In genomic region chr14:79513951-79514350, GRCm38 (mm10) we compare ENCODE assay signal across 15 mouse cellular contexts. TPM values are rescaled to one million over a fixed set of nuclear protein-coding genes. Genes with fewer than 3 reads are reported as not detected.
A peak's percentile ranks its signal among the peaks of the same experiment; 100 is the strongest.
DNase-seq lines count a peak whose midpoint lies in the region; ATAC-seq and TF ChIP-seq lines count a peak whose summit lies in the region.
"Had no signal": no experiment of that assay in that cellular context is flagged by ENCODE, and none has a peak within 500 bp of the region (broad histone marks: within the 10 kb centered on the region; RNA-seq: fewer than 3 reads in every experiment).

No protein-coding gene starts in this region.

- H3K4me3 ChIP-seq in bone marrow, adult 2 months (replicated peaks; ENCODE audit: control insufficient read depth, low read depth, low read length) = no peak overlapping the region
- no peak overlapping the region for H3K4me3 ChIP-seq in stomach, postnatal 0 days (ENCODE audit: low read depth, low read length)
- no peak overlapping the region for H3K4me3 ChIP-seq in forebrain, embryonic 13.5 days
- H3K4me3 ChIP-seq: embryonic facial prominence, embryonic 12.5 days; limb, embryonic 15.5 days; midbrain, embryonic 13.5 days had no signal

- no peak for ATAC-seq in stomach, postnatal 0 days (ENCODE audit: low FRiP score, low TSS enrichment)
- ATAC-seq in forebrain, embryonic 13.5 days = no peak
- ATAC-seq: midbrain, embryonic 13.5 days had no signal

- WGBS in bone marrow, adult 2 months = 75% methylated on average over 2 of the region's 2 CpGs
- WGBS in stomach, postnatal 0 days = 83% methylated on average over 2 of the region's 2 CpGs
- WGBS in forebrain, embryonic 13.5 days = 73% methylated on average over 2 of the region's 2 CpGs

- TF ChIP-seq POLR2A in bone marrow, adult 2 months (IDR thresholded peaks at IDR 0.05; ENCODE audit: borderline replicate concordance, control insufficient read depth, low read depth, low read length) = no peak

- DNase-seq in heart, adult 11 months = peak; percentile 75
- no peak for DNase-seq in heart, postnatal 14 days
- DNase-seq in thymus, postnatal 14 days = peak; percentile 57
- no peak for DNase-seq in thymus, postnatal 10 days (ENCODE audit: low spot score in 2 of 2)
- DNase-seq in stomach, postnatal 0 days (ENCODE audit: low spot score) = no peak
- DNase-seq in ovary, postnatal 14 days (ENCODE audit: low spot score) = no peak
- DNase-seq: cerebellum, postnatal 36 days; heart, postnatal 10 days; lung, postnatal 36 days; right cerebral cortex, postnatal 4 days had no signal

- no peaks in the 10 kb centered on the region for H3K27me3 ChIP-seq in stomach, postnatal 0 days (ENCODE audit: control insufficient read depth, insufficient read depth, low read length)
- no peaks in the 10 kb centered on the region for H3K27me3 ChIP-seq in forebrain, embryonic 13.5 days
- H3K27me3 ChIP-seq: embryonic facial prominence, embryonic 12.5 days; limb, embryonic 15.5 days; midbrain, embryonic 13.5 days had no signal

- H3K4me2 ChIP-seq in stomach, postnatal 0 days (replicated peaks; ENCODE audit: low read depth) = no peak overlapping the region
- H3K4me2 ChIP-seq in forebrain, embryonic 13.5 days = no peak overlapping the region
- H3K4me2 ChIP-seq: embryonic facial prominence, embryonic 12.5 days; limb, embryonic 15.5 days; midbrain, embryonic 13.5 days had no signal

- TF ChIP-seq EP300 in stomach, postnatal 0 days (optimal IDR thresholded peaks at IDR 0.05) = no peak

- TF ChIP-seq CTCF in bone marrow, adult 2 months (IDR thresholded peaks at IDR 0.05; ENCODE audit: control insufficient read depth, insufficient read depth, low read length) = 0 out of 2 replicates have a peak, but pooled peaks have one; percentile 20
- TF ChIP-seq CTCF in stomach, postnatal 0 days (IDR thresholded peaks at IDR 0.05; ENCODE audit: low read depth) = peak; percentile 47

- H3K27ac ChIP-seq in bone marrow, adult 2 months (ENCODE audit: control insufficient read depth, insufficient read depth, low read depth, low read length, poor library complexity) = no peak overlapping the region
- no peak overlapping the region for H3K27ac ChIP-seq in stomach, postnatal 0 days (replicated peaks)
- no peak overlapping the region for H3K27ac ChIP-seq in forebrain, embryonic 13.5 days
- H3K27ac ChIP-seq: embryonic facial prominence, embryonic 12.5 days; limb, embryonic 15.5 days; midbrain, embryonic 13.5 days had no signal

- no peaks in the 10 kb centered on the region for H3K36me3 ChIP-seq in stomach, postnatal 0 days (ENCODE audit: control insufficient read depth, insufficient read depth, low read length)
- H3K36me3 ChIP-seq in forebrain, embryonic 13.5 days (ENCODE audit: poor library complexity, severe bottlenecking) = no peaks in the 10 kb centered on the region
- H3K36me3 ChIP-seq: embryonic facial prominence, embryonic 12.5 days; limb, embryonic 15.5 days; midbrain, embryonic 13.5 days had no signal

- intact Hi-C loops in heart, postnatal 14 days (cut with DNase I) = loop anchor here (5.0 kb wide), 1 partner anchor 48 kb away; no protein-coding TSS in a partner anchor

- no peaks in the 10 kb centered on the region; the same call in 1 of the 2 replicates for H3K4me1 ChIP-seq in bone marrow, adult 2 months (ENCODE audit: control insufficient read depth, insufficient read depth, low read length)
- H3K4me1 ChIP-seq in stomach, postnatal 0 days (replicated peaks; ENCODE audit: control insufficient read depth, insufficient read depth) = 0 out of 2 replicates have a peak, but pooled peaks cover 2% of the 10 kb centered on the region
- no peaks in the 10 kb centered on the region for H3K4me1 ChIP-seq in forebrain, embryonic 13.5 days
- H3K4me1 ChIP-seq: embryonic facial prominence, embryonic 12.5 days; midbrain, embryonic 13.5 days had no signal

- H3K9me3 ChIP-seq in stomach, postnatal 0 days (ENCODE audit: control insufficient read depth, low read length) = no peaks in the 10 kb centered on the region
- no peaks in the 10 kb centered on the region for H3K9me3 ChIP-seq in forebrain, embryonic 13.5 days (replicated peaks)
- H3K9me3 ChIP-seq: embryonic facial prominence, embryonic 12.5 days; limb, embryonic 15.5 days; midbrain, embryonic 13.5 days had no signal

- no peak overlapping the region for H3K9ac ChIP-seq in stomach, postnatal 0 days (ENCODE audit: low read length)
- H3K9ac ChIP-seq in forebrain, embryonic 13.5 days = no peak overlapping the region
- H3K9ac ChIP-seq: embryonic facial prominence, embryonic 12.5 days; limb, embryonic 15.5 days; midbrain, embryonic 13.5 days had no signal

RNA-seq across cellular contexts. Expression of gene Wbp4, which starts 32.6 kb away (rescaled TPM):
- 10 to 100 TPM; 19.8 to 21.8 TPM for total RNA-seq in heart, postnatal 14 days (2021)
- polyA plus RNA-seq in bone marrow, adult 2 months (2011; ENCODE audit: insufficient read depth, insufficient read length, low replicate concordance, missing spikeins) = 22.6 and 24.5 TPM in 2 replicates
- polyA plus RNA-seq in stomach, postnatal 0 days (2015; fragmentation: Nextera tagmentation; extraction: Ambion mirVana) = 28.8 and 31.0 TPM in 2 replicates
- 48.8 and 51.4 TPM in 2 replicates for polyA plus RNA-seq in forebrain, embryonic 13.5 days (2015; fragmentation: Nextera tagmentation; extraction: Ambion mirVana)

RNA-seq across cellular contexts. Expression of gene Elf1, which starts 33.0 kb away (rescaled TPM):
- 10 to 100 TPM; 20.8 to 21.5 TPM for total RNA-seq in heart, postnatal 14 days (2021)
- polyA plus RNA-seq in bone marrow, adult 2 months (2011; ENCODE audit: insufficient read depth, insufficient read length, low replicate concordance, missing spikeins) = 20.1 and 22.6 TPM in 2 replicates
- 18.7 and 19.3 TPM in 2 replicates for polyA plus RNA-seq in stomach, postnatal 0 days (2015; fragmentation: Nextera tagmentation; extraction: Ambion mirVana)
- 3.0 and 3.7 TPM in 2 replicates for polyA plus RNA-seq in forebrain, embryonic 13.5 days (2015; fragmentation: Nextera tagmentation; extraction: Ambion mirVana)

Comparison
In these comparisons a context has a peak if more than half of its experiments do, and no peak if none do; other contexts are left out.
1. DNase-seq: peak in heart, adult 11 months (single experiment) and thymus, postnatal 14 days (single experiment); none in heart, postnatal 14 days (0 of 2), thymus, postnatal 10 days (0 of 2), stomach, postnatal 0 days (single experiment) and ovary, postnatal 14 days (single experiment).